Mouse (Mus musculus) E14TG2a.4 (cell line): ENCODE data around the gene Gpc1.
A peak's percentile ranks its signal among the peaks of the same experiment; 100 is the strongest.

ENCODE experiments used
- CTCF ChIP-seq: conservative IDR thresholded peaks from 2 replicates; pipeline ENCODE4 v1.5.1; 2014; ENCODE audit warnings: low read length
- NANOG ChIP-seq: IDR thresholded peaks from 2 replicates; pipeline ENCODE4 v1.6.1; 2014; ENCODE audit warnings: borderline replicate concordance, low read length, mixed read lengths

GRCm38 (mm10) chr1:92909068-92909467, 77.6 kb downstream of the Gpc1 start:
- TF ChIP-seq NANOG (no peak), CTCF (peak; percentile 60)
